In the genomic region with DNA sequence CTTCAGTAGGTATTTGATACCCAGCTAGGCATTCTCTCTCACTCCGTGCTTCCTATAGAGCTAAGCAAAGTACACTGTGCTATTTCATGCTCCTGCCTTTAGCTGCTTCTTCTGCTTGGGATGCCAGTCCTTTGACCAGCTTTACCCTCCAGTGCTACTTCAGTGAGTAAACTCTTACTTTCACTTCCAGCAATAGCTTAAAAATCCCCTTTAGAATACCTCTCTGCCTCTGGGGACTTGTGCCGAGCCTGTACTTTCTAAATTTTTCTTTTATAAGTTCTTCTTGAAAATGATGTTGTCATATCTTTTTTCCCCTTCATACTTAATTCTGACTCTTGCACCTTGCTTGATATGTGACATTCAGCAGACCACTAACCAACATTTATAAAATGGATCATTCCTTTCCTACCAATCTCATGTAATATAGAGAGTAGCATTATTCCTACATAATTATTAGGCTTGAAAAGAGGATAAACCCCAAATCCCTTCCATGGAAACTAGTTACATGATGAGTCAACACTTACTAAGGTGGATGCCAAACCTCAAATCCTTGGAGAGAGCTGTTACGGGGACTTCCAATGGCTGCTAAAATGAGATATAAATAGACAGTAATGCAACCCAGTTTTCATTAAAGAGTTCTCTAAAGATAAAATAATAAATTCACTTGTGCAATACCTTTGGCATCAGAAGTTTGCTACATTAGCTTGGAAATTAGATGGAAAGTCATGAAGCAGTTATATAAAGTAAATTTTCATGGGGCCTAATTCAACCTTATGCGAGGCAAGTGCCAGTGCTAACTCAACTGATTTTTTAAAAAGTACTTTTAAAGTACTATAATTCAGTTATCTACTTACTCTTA, we compare ENCODE assay signal across 22 mouse cellular contexts.
DNase-seq lines count a peak whose midpoint lies in the region; ATAC-seq and TF ChIP-seq lines count a peak whose summit lies in the region.
"Had no signal": no experiment of that assay in that cellular context is flagged by ENCODE, and none has a peak within 500 bp of the region (broad histone marks: within the 10 kb centered on the region; RNA-seq: fewer than 3 reads in every experiment).

No protein-coding gene starts in this region.

- no peak for TF ChIP-seq CTCF in C2C12 (IDR thresholded peaks at IDR 0.05; ENCODE audit: control insufficient read depth, insufficient read depth, insufficient read length)
- no peak for TF ChIP-seq CTCF in Patski (IDR thresholded peaks at IDR 0.05)

- POLR2A ChIA-PET in Patski (lab: Charles Lee) = no interaction called here

- ATAC-seq in Patski = peak; percentile 62

- DNase-seq in heart, adult 9 months (ENCODE audit: low spot score in 2 of 2) = peak; percentile 46 to 55
- DNase-seq in heart, postnatal 25 days (ENCODE audit: low spot score) = no peak
- peak; percentile 24 for DNase-seq in Patski (ENCODE audit: low read depth, low spot score)
- DNase-seq in splenic B cell, adult 2 months (ENCODE audit: low read depth, low spot score) = peak; percentile 63
- DNase-seq in testis, postnatal 14 days (ENCODE audit: low spot score) = no peak
- DNase-seq in thymus, postnatal 4 days = no peak
- DNase-seq: adrenal gland, postnatal 36 days; cerebellum, adult 18-20 months; cerebellum, postnatal 25 days; embryo, embryonic 11 days; heart, adult 2 months; kidney, adult 9 months; kidney, postnatal 36 days; layer of hippocampus, adult 9-11 months; liver, embryonic 13.5 days; lung, embryonic 14.5 days; lung, postnatal 36 days; right cerebral cortex, postnatal 14 days had no signal

- no peak overlapping the region for H3ac ChIP-seq in C2C12 (ENCODE audit: control insufficient read depth, insufficient read length, low read depth)

- no peak overlapping the region for H3K4me3 ChIP-seq in C2C12 (ENCODE audit: insufficient read depth, poor library complexity, severe bottlenecking)
- H3K4me3 ChIP-seq: forebrain, embryonic 12.5 days; heart, adult 2 months; hindbrain, embryonic 13.5 days; limb, embryonic 12.5 days; liver, embryonic 13.5 days had no signal

- CTCF ChIA-PET in Patski (lab: Charles Lee) = interaction anchor here (1.3 kb wide), 1 partner anchor 14 kb away, joined by 4 read pairs; no protein-coding TSS in a partner anchor

- H3K27me3 ChIP-seq in C2C12 (ENCODE audit: control insufficient read depth, insufficient read depth, insufficient read length) = no peaks in the 10 kb centered on the region
- H3K27me3 ChIP-seq in Patski = no peaks in the 10 kb centered on the region
- no peaks in the 10 kb centered on the region for H3K27me3 ChIP-seq in splenic B cell, adult 2 months (ENCODE audit: control insufficient read depth, insufficient read depth, low read length, poor library complexity, severe bottlenecking)
- H3K27me3 ChIP-seq: forebrain, embryonic 12.5 days; hindbrain, embryonic 13.5 days; limb, embryonic 12.5 days; liver, embryonic 13.5 days had no signal

- no peaks in the 10 kb centered on the region for H3K36me3 ChIP-seq in C2C12 (ENCODE audit: control insufficient read depth, insufficient read depth)
- no peaks in the 10 kb centered on the region for H3K36me3 ChIP-seq in splenic B cell, adult 2 months (ENCODE audit: control insufficient read depth, insufficient read depth, low read length, poor library complexity, severe bottlenecking)
- H3K36me3 ChIP-seq: forebrain, embryonic 12.5 days; hindbrain, embryonic 13.5 days; limb, embryonic 12.5 days; liver, embryonic 13.5 days had no signal

- no peaks in the 10 kb centered on the region for H3K79me2 ChIP-seq in C2C12 (ENCODE audit: control insufficient read depth, insufficient read depth)

- intact Hi-C loops in heart, postnatal 25 days (cut with DNase I) = no loop called here

- H3K79me3 ChIP-seq in C2C12 (ENCODE audit: low read depth) = no peaks in the 10 kb centered on the region

- in situ Hi-C loops in Patski (cut with MboI; ENCODE audit: low pct_unique_long_range_greater_than_20kb) = no loop called here

TF ChIP-seq in C2C12, 6 proteins besides CTCF, POLR2A, EP300 and RAD21:
- TF ChIP-seq FOSL1 (IDR thresholded peaks at IDR 0.05; ENCODE audit: insufficient read depth, low read length, poor library complexity, severe bottlenecking) = no peak
- TF ChIP-seq MYOG (IDR thresholded peaks at IDR 0.05; ENCODE audit: control insufficient read depth, extremely low read depth, insufficient read length) = no peak
- no peak for TF ChIP-seq USF1 (IDR thresholded peaks at IDR 0.05; ENCODE audit: low read depth)
- TF ChIP-seq CEBPB (IDR thresholded peaks at IDR 0.05; ENCODE audit: low read depth) = peak; percentile 81

Comparison
In these comparisons a context has a peak if more than half of its experiments do, and no peak if none do; other contexts are left out.
1. DNase-seq: peak in heart, adult 9 months (2 of 2), Patski (single experiment) and splenic B cell, adult 2 months (single experiment); none in heart, postnatal 25 days (single experiment), testis, postnatal 14 days (single experiment) and thymus, postnatal 4 days (single experiment).